Mouse (Mus musculus) Patski (cell line): Measurements from ENCODE around the gene Clcc1. TPM values are rescaled to one million over a fixed set of nuclear protein-coding genes. Genes with fewer than 3 reads are reported as not detected.

Experiments used
- ATAC-seq: fragments of 100-300 bp; one replicate; pipeline ENCODE4 v1.8.0; 2021
- CTCF ChIA-PET: fragments of 350-600 bp; sonication (Branson Sonifier 250); formaldehyde crosslinking; loops from one replicate; lab custom pipeline; 2022; ENCODE audit warnings: inconsistent platforms; lab: Charles Lee
- POLR2A ChIA-PET: fragments of 350-600 bp; sonication (Branson Sonifier 250); formaldehyde crosslinking; loops from one replicate; lab custom pipeline; 2022; ENCODE audit warnings: antibody characterized with exemption, inconsistent platforms; lab: Charles Lee
- DNase-seq: peaks from one replicate; pipeline ENCODE4 v3.0.0-alpha.2; 2011; ENCODE audit warnings: low read depth, low spot score
- H3K27me3 ChIP-seq: fragments of 371-371 bp; one replicate; pipeline ENCODE4 v1.5.1; 2021
- CTCF ChIP-seq: fragments of 100-300 bp; IDR thresholded peaks from one replicate; pipeline ENCODE4 v1.5.1; 2021
- in situ Hi-C: fragments of 300-500 bp; cut with MboI; formaldehyde crosslinking; loops from 3 replicates; pipeline ENCODE4 v1.11.1; 2018; ENCODE audit warnings: low pct_unique_long_range_greater_than_20kb, mixed read lengths
- polyA plus RNA-seq: library from polyadenylated mRNA; unstranded; gene quantifications from one replicate; pipeline ENCODE4 v1.2.3, GENCODE M21; 2021

Gene Clcc1
- polyA plus RNA-seq, 1 experiment from 2014 or later: 74.3 TPM

DNA sequence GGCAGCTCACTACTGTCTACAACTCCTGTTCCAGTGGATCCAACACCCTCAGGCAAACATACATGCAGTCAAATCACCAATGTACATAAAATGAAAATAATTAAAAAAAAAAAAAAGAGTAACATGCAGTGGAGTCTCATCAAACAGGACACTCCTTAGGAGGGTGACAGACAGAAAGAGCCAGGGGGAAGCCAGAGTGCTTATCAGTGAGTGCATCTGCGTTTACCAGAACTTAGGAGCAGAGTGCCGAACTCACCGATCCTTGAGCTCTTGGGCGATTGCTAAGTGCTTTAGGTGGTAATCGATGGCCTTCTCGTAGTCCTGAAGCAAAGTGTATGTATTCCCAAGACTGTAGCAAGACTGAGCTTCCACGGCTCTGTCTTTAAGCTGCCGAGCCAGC is 44.9 kb downstream of the Clcc1 start:
- CTCF ChIA-PET: interaction anchor here (1.1 to 7.3 kb wide), 5 partner anchors 11 to 99 kb away, joined by 3 to 104 read pairs (median 3); no protein-coding TSS in a partner anchor
- ATAC-seq: no peak
- in situ Hi-C loops: loop anchor here (10.0 kb wide), 1 partner anchor 366 kb away; no protein-coding TSS in a partner anchor
- no peak for DNase-seq
- TF ChIP-seq CTCF: no peak
- POLR2A ChIA-PET: no interaction called here
- no peaks in the 10 kb centered on the region for H3K27me3 ChIP-seq

DNA sequence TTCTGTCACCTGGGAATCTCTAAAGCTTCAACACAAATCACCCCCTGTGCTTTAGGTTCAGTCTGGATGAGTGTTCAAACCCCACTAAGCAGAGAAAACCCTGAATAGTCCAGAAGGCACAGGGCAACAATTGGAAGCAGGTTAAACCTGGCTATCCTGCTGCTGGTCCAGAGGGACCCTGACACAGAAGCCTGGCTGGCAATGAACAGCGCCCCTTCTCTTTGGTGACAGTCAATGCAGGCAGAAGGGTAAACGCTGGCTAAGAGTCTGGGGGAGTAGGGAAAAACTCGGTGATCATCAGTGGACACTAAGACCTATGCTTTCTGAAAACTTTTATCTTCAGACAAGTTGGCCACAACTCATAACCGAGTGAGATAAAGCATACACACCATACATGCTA is 46.1 kb downstream of the Clcc1 start:
- CTCF ChIA-PET: interaction anchor here (0.8 to 7.3 kb wide), 7 partner anchors 15 to 106 kb away, joined by 3 to 104 read pairs (median 4); no protein-coding TSS in a partner anchor
- no peak for DNase-seq
- no peak for ATAC-seq
- H3K27me3 ChIP-seq: no peaks in the 10 kb centered on the region
- POLR2A ChIA-PET: no interaction called here
- TF ChIP-seq CTCF: no peak
- in situ Hi-C loops: loop anchor here (10.0 kb wide), 1 partner anchor 365 kb away; no protein-coding TSS in a partner anchor

DNA sequence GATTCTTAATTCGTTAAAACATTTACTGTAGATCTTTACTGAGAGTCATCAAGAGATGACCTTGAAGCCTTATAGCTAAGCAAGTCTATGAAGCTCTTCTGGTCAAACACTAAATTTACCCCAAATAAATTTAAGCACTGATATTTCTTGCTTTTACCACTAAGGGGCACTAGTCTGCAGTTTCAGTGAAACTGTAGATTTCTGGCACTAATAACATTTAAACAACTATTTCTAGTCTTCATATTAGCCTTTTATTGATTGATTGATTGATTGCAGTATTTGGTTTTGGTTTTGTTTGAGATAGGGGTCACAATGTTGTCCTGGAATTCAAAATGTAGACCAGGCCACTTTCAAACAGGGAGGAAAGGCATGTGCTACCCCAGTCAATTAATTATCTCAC is 47.5 kb downstream of the Clcc1 start:
- POLR2A ChIA-PET: interaction anchor here (0.6 to 0.9 kb wide), 2 partner anchors 79 to 211 kb away, joined by 3 read pairs; no protein-coding TSS in a partner anchor
- in situ Hi-C loops: no loop called here
- DNase-seq (no peak), ATAC-seq (no peak)
- CTCF ChIA-PET: interaction anchor here (0.6 to 7.3 kb wide), 22 partner anchors 10 to 210 kb away, joined by 3 to 104 read pairs (median 4); partner anchors contain the start of genes Gpsm2 and Prpf38b
- H3K27me3 ChIP-seq: no peaks in the 10 kb centered on the region
- TF ChIP-seq CTCF: peak; percentile 64

DNA sequence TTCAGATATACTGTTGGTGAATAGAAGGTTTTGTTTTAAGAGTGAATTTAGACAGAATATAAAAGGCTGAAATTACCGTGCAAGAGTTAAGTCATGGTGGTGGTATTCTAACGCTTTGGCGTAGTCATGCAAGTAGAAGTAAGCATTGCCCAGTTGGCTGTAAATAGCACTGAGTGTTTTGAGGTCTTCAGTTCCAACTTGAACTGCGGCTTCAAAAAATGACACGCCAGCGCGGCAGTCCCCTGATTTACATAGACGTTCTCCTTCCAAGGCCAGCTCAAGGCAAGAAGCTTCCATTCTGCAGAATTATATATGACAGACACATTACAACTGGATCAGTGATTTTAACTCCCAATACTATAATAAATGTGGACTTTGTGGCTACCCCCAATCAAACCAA is 49.1 kb downstream of the Clcc1 start:
- POLR2A ChIA-PET: no interaction called here
- no peak for ATAC-seq
- in situ Hi-C loops: no loop called here
- no peak for TF ChIP-seq CTCF
- no peak for DNase-seq
- CTCF ChIA-PET: interaction anchor here (1.5 to 7.3 kb wide), 4 partner anchors 14 to 68 kb away, joined by 3 to 104 read pairs (median 5); no protein-coding TSS in a partner anchor
- H3K27me3 ChIP-seq: no peaks in the 10 kb centered on the region

GRCm38 (mm10) chr3:108711296-108711695 is 57.6 kb downstream of the Clcc1 start:
- ATAC-seq (no peak), DNase-seq (no peak)
- CTCF ChIA-PET: interaction anchor here (0.9 to 1.6 kb wide), 5 partner anchors 10 to 60 kb away, joined by 3 to 6 read pairs (median 4); no protein-coding TSS in a partner anchor
- in situ Hi-C loops: no loop called here
- POLR2A ChIA-PET: interaction anchor here (0.6 kb wide), 1 partner anchor 27 kb away, joined by 3 read pairs; no protein-coding TSS in a partner anchor
- TF ChIP-seq CTCF: no peak
- no peaks in the 10 kb centered on the region for H3K27me3 ChIP-seq

DNA sequence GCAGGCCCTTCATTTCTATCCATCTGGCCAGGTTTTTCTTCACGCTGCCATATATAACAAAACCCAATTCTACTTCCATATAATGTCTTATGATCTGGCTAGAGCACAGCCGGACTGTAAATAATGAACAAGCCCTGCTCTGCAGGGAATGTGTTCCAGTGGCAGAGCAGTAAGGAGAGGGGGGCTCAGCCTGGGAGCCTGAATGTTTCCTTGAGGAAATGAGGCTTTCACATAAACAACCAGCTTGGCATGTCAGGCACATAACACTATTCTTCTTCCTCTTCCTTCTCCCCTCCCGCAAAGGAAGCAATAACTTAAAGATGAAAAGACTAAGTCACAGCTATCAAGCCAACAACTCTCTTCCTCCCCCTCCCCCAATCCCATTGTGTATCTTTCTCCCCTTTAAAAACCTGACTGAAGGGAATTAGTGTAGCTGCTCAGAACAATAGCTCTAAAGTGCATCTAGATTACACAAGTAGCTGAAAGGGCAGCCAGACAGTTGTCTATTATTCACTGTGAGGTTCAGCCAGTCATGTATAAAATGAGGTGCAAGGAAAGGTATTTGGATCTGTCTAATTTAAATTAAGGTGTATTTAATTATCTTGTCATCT is 59.5 kb downstream of the Clcc1 start:
- H3K27me3 ChIP-seq: no peaks in the 10 kb centered on the region
- POLR2A ChIA-PET: no interaction called here
- no peak for TF ChIP-seq CTCF
- ATAC-seq (no peak), DNase-seq (no peak)
- CTCF ChIA-PET: interaction anchor here (0.7 to 4.2 kb wide), 7 partner anchors 9 to 56 kb away, joined by 3 to 15 read pairs (median 4); partner anchors contain the start of gene Gpsm2
- in situ Hi-C loops: no loop called here

DNA sequence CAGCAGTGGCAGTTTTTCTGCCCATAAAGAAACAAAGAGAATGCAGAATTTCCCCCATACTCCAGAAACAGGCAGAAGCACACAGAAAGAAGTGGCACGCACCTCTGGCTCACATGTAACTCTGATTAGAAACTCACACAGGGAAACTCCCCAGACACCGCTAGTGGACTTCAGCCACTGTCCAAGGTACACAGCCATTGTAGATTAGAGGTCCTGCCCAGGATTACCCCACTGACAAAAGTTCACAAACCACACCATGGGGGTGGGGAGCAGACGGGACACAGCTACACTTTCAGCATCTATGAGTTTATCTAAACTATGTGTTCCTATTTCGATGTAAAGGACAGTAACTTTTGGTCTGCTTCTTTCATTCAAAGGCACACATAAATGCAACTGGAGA is 61.1 kb downstream of the Clcc1 start:
- TF ChIP-seq CTCF: no peak
- ChIA-PET CTCF (interaction anchor here (4.2 kb wide), 1 partner anchor 14 kb away, joined by 15 read pairs; no protein-coding TSS in a partner anchor), POLR2A (interaction anchor here (1.3 kb wide), 1 partner anchor 10 kb away, joined by 4 read pairs; no protein-coding TSS in a partner anchor)
- ATAC-seq (no peak), DNase-seq (no peak)
- H3K27me3 ChIP-seq: no peaks in the 10 kb centered on the region
- in situ Hi-C loops: no loop called here

- in situ Hi-C loops: no loop called here
- ChIA-PET CTCF (no interaction called here), POLR2A (no interaction called here)
- no peaks in the 10 kb centered on the region for H3K27me3 ChIP-seq
- no peak for ATAC-seq
- DNase-seq: no peak
- no peak for TF ChIP-seq CTCF
These were observed 64.3 kb downstream of the Clcc1 start for GRCm38 (mm10) chr3:108717896-108718502.

- ATAC-seq (no peak), DNase-seq (no peak)
- H3K27me3 ChIP-seq: no peaks in the 10 kb centered on the region
- TF ChIP-seq CTCF: no peak
- ChIA-PET CTCF (interaction anchor here (1.5 kb wide), 1 partner anchor 19 kb away, joined by 6 read pairs; no protein-coding TSS in a partner anchor), POLR2A (no interaction called here)
- in situ Hi-C loops: no loop called here
These were observed 65.6 kb downstream of the Clcc1 start for GRCm38 (mm10) chr3:108719357-108719756.

DNA sequence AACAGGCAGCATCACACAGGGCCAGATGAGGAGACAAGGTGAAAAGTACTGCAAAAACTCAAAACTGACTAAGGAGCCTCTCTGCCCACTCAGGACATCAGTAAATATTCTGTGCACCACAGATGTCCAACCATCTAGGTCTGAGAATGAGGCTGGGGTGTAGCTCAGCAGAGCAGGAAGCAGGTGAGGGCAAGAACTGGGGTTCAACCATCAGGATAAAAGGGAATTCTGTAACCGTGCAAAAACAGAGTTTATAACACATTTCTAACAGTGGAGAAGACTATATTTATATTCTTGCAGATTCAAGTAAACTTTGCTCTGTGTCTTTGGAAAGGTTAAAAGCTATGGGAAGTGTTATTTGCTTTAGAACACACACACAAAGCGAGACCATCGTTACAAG is 66.0 kb downstream of the Clcc1 start:
- ATAC-seq (no peak), DNase-seq (no peak)
- POLR2A ChIA-PET: no interaction called here
- no peak for TF ChIP-seq CTCF
- in situ Hi-C loops: no loop called here
- CTCF ChIA-PET: interaction anchor here (1.2 to 2.1 kb wide), 4 partner anchors 19 to 90 kb away, joined by 4 to 6 read pairs (median 6); no protein-coding TSS in a partner anchor
- H3K27me3 ChIP-seq: no peaks in the 10 kb centered on the region
